Mouse (Mus musculus) brown adipose tissue, adult 24 weeks (tissue): ENCODE data around the gene Tmem200a. TPM values are rescaled to one million over a fixed set of nuclear protein-coding genes. Genes with fewer than 3 reads are reported as not detected.
"Not testable (repeated sequence)": the region's sequence is repeated elsewhere in the genome, so short reads cannot be mapped to it uniquely, and the experiment has no call there.

Experiments
- H3K27ac ChIP-seq: fragments of 200-500 bp; replicated peaks from 2 replicates; pipeline ENCODE4 v1.5.1; 2012; ENCODE audit warnings: low read depth, mild to moderate bottlenecking, low read length
- H3K4me1 ChIP-seq: fragments of 200-500 bp; 2 replicates; pipeline ENCODE4 v1.6.1; 2012; ENCODE audit warnings: low read length, mixed read lengths; ENCODE audit not compliant: control insufficient read depth, insufficient read depth, insufficient read length
- H3K4me3 ChIP-seq: fragments of 200-500 bp; 2 replicates; pipeline ENCODE4 v1.5.1; 2012; ENCODE audit warnings: low read depth, mild to moderate bottlenecking, low read length, moderate library complexity; ENCODE audit not compliant: insufficient read depth
- polyA plus RNA-seq: library from polyadenylated mRNA; stranded (reverse); fragments of >200 nt; gene quantifications from 2 replicates; pipeline ENCODE4 v1.2.4, GENCODE M21; 2012; ENCODE audit not compliant: missing spikeins, insufficient read depth, insufficient read length

The Tmem200a gene
- polyA plus RNA-seq, 1 experiment: not detected

DNA sequence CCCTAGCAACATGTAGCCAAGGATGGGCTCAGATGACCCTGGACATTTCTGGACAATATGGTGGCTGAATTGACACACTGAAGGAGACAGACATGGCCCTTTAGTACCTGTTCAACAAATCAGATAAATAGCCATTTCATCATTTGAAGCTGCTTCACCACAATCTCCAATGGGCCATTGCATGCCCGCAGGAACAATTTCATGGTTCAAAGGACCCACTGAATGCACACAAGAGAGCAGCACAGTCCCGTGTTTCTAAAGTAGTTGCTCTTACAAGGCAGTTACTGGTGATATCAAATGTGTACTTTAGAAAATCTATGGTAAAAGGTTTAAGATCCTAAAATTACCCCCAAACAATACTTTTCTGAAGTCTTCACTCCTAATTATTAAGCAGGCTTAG lies 134.2 kb downstream of the Tmem200a start:
- H3K4me3 ChIP-seq: no peak overlapping the region
- H3K27ac ChIP-seq: no peak overlapping the region
- H3K4me1 ChIP-seq: no peaks in the 10 kb centered on the region

DNA sequence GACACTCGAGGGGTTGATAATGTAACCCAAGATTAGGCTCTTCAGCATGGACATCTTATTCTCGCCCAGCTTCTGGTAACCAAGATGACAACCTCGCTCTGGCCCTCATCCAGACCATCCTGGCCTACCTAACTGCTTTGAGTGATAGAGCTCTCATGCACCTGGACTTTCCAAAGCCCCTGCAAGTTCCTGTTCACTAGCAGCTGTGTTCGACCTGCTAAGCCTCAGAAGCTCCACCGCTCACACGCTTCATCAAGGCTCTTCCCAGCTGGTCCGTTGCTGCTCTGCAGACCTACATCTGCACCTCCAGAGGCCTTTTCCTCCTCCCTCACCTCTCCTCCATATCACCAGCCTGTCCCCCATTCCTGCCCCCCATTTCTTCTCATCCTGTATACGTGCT lies 147.1 kb downstream of the Tmem200a start:
- Histone ChIP-seq H3K27ac (no peak overlapping the region), H3K4me1 (no peaks in the 10 kb centered on the region), H3K4me3 (no peak overlapping the region)

DNA sequence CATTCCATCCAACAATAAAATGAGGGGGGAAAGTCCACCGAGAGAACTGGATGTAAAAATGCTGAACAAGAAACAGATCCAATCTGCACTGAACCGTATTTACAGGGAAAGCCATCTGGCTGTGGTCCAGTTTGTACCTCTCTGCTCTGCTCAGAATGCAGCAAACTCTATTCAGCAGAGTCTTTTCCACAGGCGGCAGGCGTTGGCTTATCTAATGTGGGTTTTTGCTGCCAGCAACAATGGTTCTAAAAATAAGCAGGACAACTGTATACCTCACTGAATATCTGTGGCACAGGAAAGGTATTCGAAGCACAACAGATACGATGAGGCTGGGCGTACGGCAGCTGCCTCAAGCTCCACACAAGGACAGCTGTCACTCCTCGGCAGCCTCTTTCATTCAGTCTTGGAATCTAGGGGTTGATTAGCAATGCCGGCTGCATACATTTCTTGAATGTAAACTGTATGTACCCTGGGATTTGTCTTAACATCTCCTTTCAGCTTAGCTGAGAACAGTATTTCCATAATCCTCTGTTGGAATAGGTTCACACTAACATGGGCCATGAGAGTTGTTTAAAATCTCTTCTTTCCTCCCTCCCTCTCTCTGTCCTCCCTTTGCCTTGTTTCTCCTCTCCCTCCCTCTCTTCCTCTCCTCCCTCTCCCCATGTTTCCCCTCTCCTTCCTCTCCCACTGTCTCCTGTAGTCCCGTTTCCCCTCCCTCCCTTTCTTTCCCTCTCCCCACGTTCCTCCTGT lies 149.3 kb downstream of the Tmem200a start:
- Histone ChIP-seq H3K4me3 (no peak overlapping the region), H3K4me1 (no peaks in the 10 kb centered on the region), H3K27ac (no peak overlapping the region)

DNA sequence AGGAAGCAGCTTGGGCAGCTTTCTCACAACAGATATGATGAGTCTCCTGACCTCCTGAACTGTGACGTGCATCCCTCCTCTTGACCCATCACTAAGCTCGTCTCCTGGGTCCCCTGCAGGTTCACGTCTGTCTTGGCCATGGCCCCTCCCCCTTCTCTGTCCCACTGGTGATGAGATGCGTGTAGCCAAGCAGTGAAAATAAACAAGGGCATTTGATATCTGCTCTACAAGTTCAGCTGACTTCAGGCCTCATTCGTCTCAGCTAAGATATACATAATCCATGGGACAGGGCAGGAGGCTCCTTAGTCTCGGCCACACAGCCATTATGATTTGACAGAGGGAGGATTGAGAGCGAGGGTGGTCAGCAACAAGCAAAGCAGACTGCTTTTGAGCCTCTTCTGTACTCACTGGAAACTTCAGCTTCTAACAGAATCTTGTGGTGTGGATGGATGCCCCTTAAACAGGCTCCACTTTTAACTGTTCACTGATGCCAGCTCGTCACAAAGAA lies 149.9 kb downstream of the Tmem200a start:
- Histone ChIP-seq H3K4me3 (no peak overlapping the region), H3K4me1 (no peaks in the 10 kb centered on the region), H3K27ac (no peak overlapping the region)

- Histone ChIP-seq H3K4me1 (no peaks in the 10 kb centered on the region), H3K4me3 (no peak overlapping the region), H3K27ac (no peak overlapping the region)
Measured at GRCm38 (mm10) chr10:25928448-25928786, 150.4 kb downstream of the Tmem200a start.

- H3K27ac ChIP-seq: no peak overlapping the region
- H3K4me1 ChIP-seq: no peaks in the 10 kb centered on the region
- no peak overlapping the region for H3K4me3 ChIP-seq
Measured at GRCm38 (mm10) chr10:25927553-25928447, 151.1 kb downstream of the Tmem200a start.

DNA sequence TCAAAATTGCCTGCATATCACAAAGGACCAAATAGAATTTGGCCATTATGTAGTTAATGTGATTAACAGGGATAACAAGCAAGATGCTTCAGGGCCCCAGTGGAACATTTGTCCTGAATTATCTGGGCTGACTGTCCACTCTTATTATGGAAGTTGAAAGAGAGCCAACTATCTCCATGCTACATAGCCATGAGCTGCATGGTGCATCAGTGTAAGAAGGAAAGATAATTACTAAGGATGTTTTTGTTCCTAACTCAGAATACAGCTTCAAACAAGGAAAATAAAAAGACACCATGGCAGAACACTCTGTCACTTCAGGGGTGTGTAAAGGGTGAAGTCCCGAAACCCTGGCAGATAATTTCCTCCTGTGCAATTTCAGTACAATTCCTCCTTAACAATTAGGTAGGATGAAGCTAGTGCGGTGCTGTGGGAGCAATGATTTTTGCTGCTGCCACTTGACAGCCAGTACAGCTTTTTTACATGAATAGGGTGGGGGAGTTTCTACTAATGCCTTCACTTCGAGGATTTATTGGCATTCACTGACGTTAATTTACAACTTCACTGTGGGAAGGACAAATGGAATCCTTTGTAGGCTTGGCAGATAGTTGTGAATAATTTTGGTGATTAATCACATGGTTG lies 158.1 kb downstream of the Tmem200a start:
- Histone ChIP-seq H3K4me3 (no peak overlapping the region), H3K27ac (no peak overlapping the region), H3K4me1 (no peaks in the 10 kb centered on the region)

- Histone ChIP-seq H3K27ac (no peak overlapping the region), H3K4me3 (no peak overlapping the region), H3K4me1 (no peaks in the 10 kb centered on the region)
Measured at GRCm38 (mm10) chr10:25918103-25918502, 160.7 kb downstream of the Tmem200a start.

DNA sequence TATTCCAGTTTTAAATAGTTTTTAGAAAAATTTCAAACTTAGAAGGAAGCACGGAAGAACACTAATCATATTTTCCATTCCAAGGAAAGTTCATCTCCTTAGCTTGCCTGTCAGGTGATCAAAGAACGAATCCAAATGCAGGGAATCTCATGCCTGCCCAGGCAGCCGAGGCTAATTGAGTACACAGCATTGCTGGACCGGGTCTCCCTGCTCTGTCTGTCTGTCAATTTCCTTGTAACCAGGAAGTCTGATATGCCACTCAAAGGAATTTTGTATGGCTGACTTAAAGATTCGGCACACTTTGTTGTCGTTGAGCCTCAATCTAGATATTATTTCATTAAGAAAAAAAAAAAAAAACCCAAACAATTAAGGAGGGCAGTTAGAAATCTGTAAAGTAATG lies 168.6 kb downstream of the Tmem200a start:
- Histone ChIP-seq H3K4me3 (no peak overlapping the region), H3K27ac (no peak overlapping the region), H3K4me1 (no peaks in the 10 kb centered on the region)

DNA sequence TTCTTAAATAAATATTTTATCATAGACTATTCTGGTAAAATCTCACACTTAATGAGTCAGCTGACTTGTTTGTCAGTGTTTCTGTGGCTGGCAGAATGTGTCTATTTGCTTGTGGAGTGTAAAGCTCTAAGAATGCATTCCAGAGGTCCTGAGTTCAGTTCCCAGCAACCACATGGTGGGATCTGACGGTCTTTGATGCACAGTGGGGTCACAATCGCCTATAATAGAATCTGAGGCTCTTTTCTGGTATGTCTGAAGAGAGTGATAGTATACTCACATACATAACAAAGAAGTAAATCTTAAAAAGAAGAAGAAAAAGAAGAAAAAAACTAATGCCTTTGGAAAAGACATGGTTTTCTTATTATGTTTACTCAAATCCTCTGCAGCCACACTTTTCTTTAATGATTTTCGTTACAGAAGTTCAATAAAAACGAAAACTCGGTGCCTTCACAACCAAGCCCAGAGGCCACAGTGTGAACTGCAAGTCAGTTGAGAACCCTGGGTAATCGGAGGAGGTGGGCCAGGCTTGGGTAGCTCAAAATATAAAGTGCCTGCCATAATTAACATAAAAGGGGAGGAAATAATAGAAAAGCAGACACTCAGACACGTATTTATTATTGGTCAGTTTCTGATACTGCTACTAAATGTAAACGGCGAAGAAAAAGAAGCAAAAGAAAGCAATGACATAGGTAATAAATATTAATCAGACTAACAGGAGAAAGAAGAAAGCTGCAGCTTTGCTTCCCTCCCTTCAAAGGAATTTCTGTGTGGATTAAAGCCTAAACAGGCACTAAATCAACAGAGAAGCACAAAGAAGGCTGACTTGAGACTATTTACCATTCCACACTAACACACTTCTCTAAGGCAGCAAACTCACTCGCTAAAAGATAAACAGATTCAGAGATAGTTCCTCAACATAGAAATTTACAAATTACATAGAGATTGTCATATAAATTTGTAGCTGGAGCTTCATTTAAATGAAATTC lies 170.5 kb downstream of the Tmem200a start:
- no peak overlapping the region for H3K4me3 ChIP-seq
- H3K27ac ChIP-seq: no peak overlapping the region
- H3K4me1 ChIP-seq: no peaks in the 10 kb centered on the region

GRCm38 (mm10) chr10:25894126-25894525 lies 184.7 kb downstream of the Tmem200a start:
- not testable (repeated sequence) for H3K27ac ChIP-seq, H3K4me1 ChIP-seq, H3K4me3 ChIP-seq

GRCm38 (mm10) chr10:25887225-25887624 lies 191.6 kb downstream of the Tmem200a start:
- no peak overlapping the region for H3K27ac ChIP-seq
- no peaks in the 10 kb centered on the region for H3K4me1 ChIP-seq
- no peak overlapping the region for H3K4me3 ChIP-seq

GRCm38 (mm10) chr10:25884512-25884911 lies 194.3 kb downstream of the Tmem200a start:
- no peaks in the 10 kb centered on the region for H3K4me1 ChIP-seq
- H3K4me3 ChIP-seq: no peak overlapping the region
- no peak overlapping the region for H3K27ac ChIP-seq

DNA sequence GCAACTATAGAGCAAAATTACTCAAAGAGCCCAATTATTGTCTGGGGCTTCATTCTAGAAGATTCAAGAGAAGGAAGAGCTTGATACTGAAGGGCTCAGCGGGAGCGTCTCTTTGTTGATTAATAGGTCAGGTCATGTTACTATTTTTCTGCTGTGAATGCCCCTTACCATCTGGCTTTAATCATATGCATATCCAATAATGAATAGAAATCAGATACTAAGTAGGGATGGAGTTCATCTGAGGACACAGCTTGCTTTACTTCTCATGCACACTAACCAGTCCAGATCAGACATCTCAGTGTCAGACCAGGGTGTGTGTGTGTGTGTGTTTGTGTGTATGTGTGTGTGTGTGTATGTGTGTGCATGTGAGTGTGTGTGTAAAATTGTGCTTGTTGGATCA lies 201.1 kb downstream of the Tmem200a start:
- Histone ChIP-seq H3K4me3 (no peak overlapping the region), H3K27ac (no peak overlapping the region), H3K4me1 (no peaks in the 10 kb centered on the region)
